Mouse (Mus musculus) limb, embryonic 15.5 days (tissue): ENCODE data around the gene Vezt. TPM values are rescaled to one million over a fixed set of nuclear protein-coding genes. Genes with fewer than 3 reads are reported as not detected.

Source experiments
- ATAC-seq: fragments of 200-750 bp; cut with Nextera tagmentation; 2 replicates; pipeline ENCODE4 v1.8.0; 2017; ENCODE audit warnings: low read depth, moderate TSS enrichment; ENCODE audit not compliant: insufficient number of reproducible peaks, low FRiP score, low TSS enrichment
- H3K27ac ChIP-seq: fragments of 300-500 bp; sonication (generic); 2 replicates; pipeline ENCODE4 v1.5.1; 2015; ENCODE audit warnings: moderate library complexity, mild to moderate bottlenecking, inconsistent platforms
- H3K27me3 ChIP-seq: fragments of 300-500 bp; sonication (generic); 2 replicates; pipeline ENCODE4 v1.6.1; 2015; ENCODE audit warnings: inconsistent platforms
- H3K36me3 ChIP-seq: fragments of 300-500 bp; sonication (generic); 2 replicates; pipeline ENCODE4 v1.6.1; 2015; ENCODE audit warnings: inconsistent platforms
- H3K4me1 ChIP-seq: fragments of 300-500 bp; sonication (generic); 2 replicates; pipeline ENCODE4 v1.6.1; 2015; ENCODE audit warnings: inconsistent platforms
- H3K4me2 ChIP-seq: fragments of 300-500 bp; sonication (generic); 2 replicates; pipeline ENCODE4 v1.6.1; 2015; ENCODE audit warnings: mild to moderate bottlenecking, inconsistent platforms
- H3K4me3 ChIP-seq: fragments of 300-500 bp; sonication (generic); 2 replicates; pipeline ENCODE4 v1.5.1; 2015; ENCODE audit warnings: mild to moderate bottlenecking, inconsistent platforms
- H3K9ac ChIP-seq: fragments of 300-500 bp; sonication (generic); 2 replicates; pipeline ENCODE4 v1.6.1; 2015; ENCODE audit warnings: inconsistent platforms
- H3K9me3 ChIP-seq: fragments of 300-500 bp; sonication (generic); 2 replicates; pipeline ENCODE4 v1.6.1; 2016; ENCODE audit warnings: inconsistent platforms
- WGBS: fragments of 180-500 bp; shearing (Covaris S2); methylation state at CpG from one replicate; pipeline ENCODE4 v1.1.7; 2015; 5-methylcytosine and 5-hydroxymethylcytosine counted together
- polyA plus RNA-seq: library from polyadenylated mRNA; unstranded; fragments of >200 nt; fragmentation: Nextera tagmentation; extraction: Ambion mirVana; gene quantifications from 2 replicates; pipeline ENCODE4 v1.2.1, GENCODE M21; 2015

Gene Vezt
- polyA plus RNA-seq, 1 experiment from 2014 or later = 26.3 TPM

GRCm38 (mm10) chr10:94034876-94035657 lies 550 bp downstream of the Vezt start:
- Histone ChIP-seq H3K27me3 (no peaks in the 10 kb centered on the region), H3K4me3 (peak overlapping the region; percentile 85), H3K4me1 (peaks cover 9% of the 10 kb centered on the region), H3K4me2 (peak overlapping the region; percentile 77), H3K36me3 (peaks cover 6% of the 10 kb centered on the region; the same call in 1 of the 2 replicates), H3K9me3 (no peaks in the 10 kb centered on the region), H3K9ac (peak overlapping the region; percentile 72), H3K27ac (peak overlapping the region; percentile 52; the same call in 1 of the 2 replicates)
- 1% methylated on average over 30 of the region's 30 CpGs for WGBS
- peak; percentile 73 for ATAC-seq

GRCm38 (mm10) chr10:94031164-94031563 lies 4.5 kb downstream of the Vezt start:
- WGBS = 85% methylated on average over 6 of the region's 6 CpGs
- Histone ChIP-seq H3K9me3 (no peaks in the 10 kb centered on the region), H3K4me2 (no peak overlapping the region), H3K27me3 (no peaks in the 10 kb centered on the region), H3K36me3 (peaks cover 14% of the 10 kb centered on the region), H3K4me3 (no peak overlapping the region), H3K27ac (no peak overlapping the region), H3K4me1 (peaks cover 7% of the 10 kb centered on the region), H3K9ac (no peak overlapping the region)
- no peak for ATAC-seq

GRCm38 (mm10) chr10:94028493-94028892 lies 7.1 kb downstream of the Vezt start:
- Histone ChIP-seq H3K36me3 (peaks cover 14% of the 10 kb centered on the region), H3K4me2 (no peak overlapping the region), H3K9me3 (no peaks in the 10 kb centered on the region), H3K9ac (no peak overlapping the region), H3K27ac (no peak overlapping the region), H3K27me3 (no peaks in the 10 kb centered on the region), H3K4me1 (no peaks in the 10 kb centered on the region), H3K4me3 (no peak overlapping the region)
- no peak for ATAC-seq
- 75% methylated on average over 6 of the region's 6 CpGs for WGBS

- WGBS = 95% methylated on average over 8 of the region's 8 CpGs
- H3K4me2 ChIP-seq = no peak overlapping the region
- no peak overlapping the region for H3K27ac ChIP-seq
- ATAC-seq = no peak
- H3K27me3 ChIP-seq = no peaks in the 10 kb centered on the region
- H3K36me3 ChIP-seq = peaks cover 8% of the 10 kb centered on the region
- H3K9ac ChIP-seq = no peak overlapping the region
- no peaks in the 10 kb centered on the region for H3K4me1 ChIP-seq
- H3K9me3 ChIP-seq = no peaks in the 10 kb centered on the region
- H3K4me3 ChIP-seq = no peak overlapping the region
Measured at GRCm38 (mm10) chr10:94025079-94025478, 10.5 kb downstream of the Vezt start.

GRCm38 (mm10) chr10:94021059-94021458 lies 14.6 kb downstream of the Vezt start:
- no peak overlapping the region for H3K9ac ChIP-seq
- WGBS = 91% methylated on average over 4 of the region's 4 CpGs
- H3K4me3 ChIP-seq = no peak overlapping the region
- no peak for ATAC-seq
- no peak overlapping the region for H3K4me2 ChIP-seq
- H3K27me3 ChIP-seq = no peaks in the 10 kb centered on the region
- H3K36me3 ChIP-seq = no peaks in the 10 kb centered on the region
- H3K27ac ChIP-seq = no peak overlapping the region
- no peaks in the 10 kb centered on the region for H3K4me1 ChIP-seq
- no peaks in the 10 kb centered on the region for H3K9me3 ChIP-seq

GRCm38 (mm10) chr10:94020587-94020986 lies 15.0 kb downstream of the Vezt start:
- no peaks in the 10 kb centered on the region for H3K27me3 ChIP-seq
- WGBS = 75% methylated on average over 5 of the region's 5 CpGs
- H3K4me2 ChIP-seq = no peak overlapping the region
- no peaks in the 10 kb centered on the region for H3K9me3 ChIP-seq
- H3K36me3 ChIP-seq = no peaks in the 10 kb centered on the region
- ATAC-seq = no peak
- H3K9ac ChIP-seq = no peak overlapping the region
- H3K4me3 ChIP-seq = no peak overlapping the region
- no peaks in the 10 kb centered on the region for H3K4me1 ChIP-seq
- no peak overlapping the region for H3K27ac ChIP-seq

- H3K27me3 ChIP-seq = no peaks in the 10 kb centered on the region
- no peak overlapping the region for H3K4me3 ChIP-seq
- no peak overlapping the region for H3K27ac ChIP-seq
- no peak overlapping the region for H3K4me2 ChIP-seq
- no peaks in the 10 kb centered on the region for H3K36me3 ChIP-seq
- no peak for ATAC-seq
- H3K4me1 ChIP-seq = peaks cover 7% of the 10 kb centered on the region
- 77% methylated on average over 8 of the region's 8 CpGs for WGBS
- H3K9ac ChIP-seq = no peak overlapping the region
- H3K9me3 ChIP-seq = no peaks in the 10 kb centered on the region
Measured at GRCm38 (mm10) chr10:94017455-94017854, 18.2 kb downstream of the Vezt start.

- H3K27ac ChIP-seq = no peak overlapping the region
- H3K4me1 ChIP-seq = peaks cover 7% of the 10 kb centered on the region
- H3K36me3 ChIP-seq = no peaks in the 10 kb centered on the region
- H3K4me2 ChIP-seq = no peak overlapping the region
- no peak for ATAC-seq
- WGBS = 40% methylated on average over 4 of the region's 4 CpGs
- no peak overlapping the region for H3K4me3 ChIP-seq
- H3K9me3 ChIP-seq = no peaks in the 10 kb centered on the region
- H3K27me3 ChIP-seq = no peaks in the 10 kb centered on the region
- no peak overlapping the region for H3K9ac ChIP-seq
Measured at GRCm38 (mm10) chr10:94014200-94014599, 21.4 kb downstream of the Vezt start.

GRCm38 (mm10) chr10:94013196-94013595 lies 22.4 kb downstream of the Vezt start:
- Histone ChIP-seq H3K36me3 (no peaks in the 10 kb centered on the region), H3K9me3 (no peaks in the 10 kb centered on the region), H3K4me1 (peaks cover 7% of the 10 kb centered on the region), H3K4me3 (no peak overlapping the region), H3K27ac (no peak overlapping the region), H3K27me3 (no peaks in the 10 kb centered on the region), H3K4me2 (no peak overlapping the region), H3K9ac (no peak overlapping the region)
- WGBS = 52% methylated on average over 3 of the region's 3 CpGs
- no peak for ATAC-seq

- WGBS = 53% methylated on average over 2 of the region's 2 CpGs
- peaks cover 7% of the 10 kb centered on the region for H3K4me1 ChIP-seq
- ATAC-seq = no peak
Measured at GRCm38 (mm10) chr10:94011024-94011423, 24.6 kb downstream of the Vezt start.

GRCm38 (mm10) chr10:94009991-94010679 lies 25.5 kb downstream of the Vezt start:
- no peaks in the 10 kb centered on the region for H3K27me3 ChIP-seq
- peaks cover 12% of the 10 kb centered on the region for H3K36me3 ChIP-seq
- no peak overlapping the region for H3K27ac ChIP-seq
- no peak overlapping the region for H3K4me2 ChIP-seq
- no peak for ATAC-seq
- H3K4me1 ChIP-seq = peaks cover 7% of the 10 kb centered on the region
- H3K4me3 ChIP-seq = no peak overlapping the region
- no peaks in the 10 kb centered on the region for H3K9me3 ChIP-seq
- 84% methylated on average over 3 of the region's 3 CpGs for WGBS
- no peak overlapping the region for H3K9ac ChIP-seq

More at GRCm38 (mm10) chr10:94011024-94011423, 24.6 kb downstream of the Vezt start:
- Histone ChIP-seq H3K4me3 (no peak overlapping the region), H3K27ac (no peak overlapping the region), H3K9ac (no peak overlapping the region), H3K4me2 (no peak overlapping the region), H3K27me3 (no peaks in the 10 kb centered on the region), H3K9me3 (no peaks in the 10 kb centered on the region), H3K36me3 (peaks cover 5% of the 10 kb centered on the region)

GRCm38 (mm10) chr10:94008356-94008755 lies 27.3 kb downstream of the Vezt start:
- Histone ChIP-seq H3K4me1 (no peaks in the 10 kb centered on the region), H3K9me3 (no peaks in the 10 kb centered on the region), H3K9ac (no peak overlapping the region), H3K36me3 (peaks cover 22% of the 10 kb centered on the region), H3K4me2 (no peak overlapping the region), H3K4me3 (no peak overlapping the region), H3K27ac (no peak overlapping the region), H3K27me3 (no peaks in the 10 kb centered on the region)
- no peak for ATAC-seq
- 71% methylated on average over 2 of the region's 2 CpGs for WGBS
